Mouse (Mus musculus) embryonic fibroblast, embryonic 13.5 days (primary cell): ENCODE measurements around the gene Aph1c.

ENCODE experiments used
- CTCF ChIP-seq: IDR thresholded peaks from 2 replicates; pipeline ENCODE4 v1.5.1; 2011; ENCODE audit warnings: mild to moderate bottlenecking, control low read depth, low read length, moderate library complexity, borderline replicate concordance; ENCODE audit not compliant: insufficient read depth
- POLR2A ChIP-seq: IDR thresholded peaks from 2 replicates; pipeline ENCODE4 v1.6.1; 2011; ENCODE audit warnings: low read depth, mild to moderate bottlenecking, control low read depth, low read length, moderate library complexity

DNA sequence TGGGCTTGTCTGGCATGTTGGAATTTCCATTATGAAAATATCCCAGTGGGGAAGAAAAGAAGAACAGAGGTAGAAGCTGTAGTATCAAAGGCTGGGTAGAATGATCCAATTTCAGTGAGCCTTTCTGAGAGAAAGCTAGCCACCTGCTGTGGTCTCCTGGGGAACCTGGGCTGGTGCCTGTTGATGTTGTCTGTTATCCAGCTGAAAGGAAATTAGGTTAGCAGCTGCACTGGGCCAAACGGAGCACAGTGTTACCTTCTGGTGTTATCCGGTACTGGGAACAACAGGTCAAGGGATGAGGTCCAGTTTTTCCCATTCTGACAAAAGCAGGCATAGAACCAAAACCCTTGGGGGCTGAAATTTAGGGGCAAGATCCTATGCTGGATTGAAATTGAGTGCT, 21.1 kb downstream of the Aph1c start:
- TF ChIP-seq POLR2A (no peak), CTCF (no peak)
